ENCODE assay signal across 19 mouse cellular contexts in genomic region chr17:31688112-31688511, GRCm38 (mm10). TPM values are rescaled to one million over a fixed set of nuclear protein-coding genes. Genes with fewer than 3 reads are reported as not detected.
DNase-seq lines count a peak whose midpoint lies in the region; ATAC-seq and TF ChIP-seq lines count a peak whose summit lies in the region.
"Had no signal": no experiment of that assay in that cellular context is flagged by ENCODE, and none has a peak within 500 bp of the region (broad histone marks: within the 10 kb centered on the region; RNA-seq: fewer than 3 reads in every experiment).

No protein-coding gene starts in this region.

- no peak overlapping the region for H3K4me2 ChIP-seq in liver, postnatal 0 days (ENCODE audit: low read depth, low read length)
- H3K4me2 ChIP-seq: intestine, embryonic 15.5 days; liver, embryonic 12.5 days had no signal

- WGBS in liver, adult 2 months, result 68% methylated on average over 9 of the region's 9 CpGs
- whole genome bisulfite sequencing in liver, postnatal 0 days (ENCODE audit: insufficient replicate concordance), result 78% methylated on average over 9 of the region's 9 CpGs
- 75% methylated on average over 9 of the region's 9 CpGs for WGBS in embryonic facial prominence, embryonic 10.5 days

- H3K9me3 ChIP-seq in liver, postnatal 0 days (ENCODE audit: low read length), result no peaks in the 10 kb centered on the region
- no peaks in the 10 kb centered on the region for H3K9me3 ChIP-seq in embryonic facial prominence, embryonic 10.5 days
- H3K9me3 ChIP-seq: intestine, embryonic 15.5 days; liver, embryonic 12.5 days had no signal

- H3K4me1 ChIP-seq in liver, adult 2 months (ENCODE audit: control insufficient read depth, insufficient read depth, low read length), result no peaks in the 10 kb centered on the region
- no peaks in the 10 kb centered on the region for H3K4me1 ChIP-seq in liver, postnatal 0 days (ENCODE audit: insufficient read depth)
- H3K4me1 ChIP-seq in embryonic facial prominence, embryonic 10.5 days, result peaks cover 19% of the 10 kb centered on the region

- no peaks in the 10 kb centered on the region for H3K36me3 ChIP-seq in liver, adult 2 months (ENCODE audit: control insufficient read depth, insufficient read depth, low read length)
- H3K36me3 ChIP-seq in liver, postnatal 0 days (replicated peaks; ENCODE audit: insufficient read depth, low read length), result no peaks in the 10 kb centered on the region
- no peaks in the 10 kb centered on the region for H3K36me3 ChIP-seq in embryonic facial prominence, embryonic 10.5 days (replicated peaks)
- H3K36me3 ChIP-seq: intestine, embryonic 15.5 days; liver, embryonic 12.5 days had no signal

- no peaks in the 10 kb centered on the region for H3K27me3 ChIP-seq in liver, adult 2 months (ENCODE audit: control insufficient read depth, insufficient read depth, low read length)
- H3K27me3 ChIP-seq in liver, postnatal 0 days (ENCODE audit: insufficient read depth, low read length), result no peaks in the 10 kb centered on the region
- H3K27me3 ChIP-seq in embryonic facial prominence, embryonic 10.5 days (replicated peaks; ENCODE audit: low read depth, poor library complexity, severe bottlenecking), result peaks cover 10% of the 10 kb centered on the region; the same call in 1 of the 2 replicates
- H3K27me3 ChIP-seq: intestine, embryonic 15.5 days had no signal

- no peak for TF ChIP-seq POLR2A in liver, adult 2 months (IDR thresholded peaks at IDR 0.05; ENCODE audit: extremely low read depth, insufficient read depth, low read length)

- no peak for TF ChIP-seq CTCF in liver, adult 2 months (IDR thresholded peaks at IDR 0.05; ENCODE audit: low read depth, low read length)
- TF ChIP-seq CTCF in liver, postnatal 0 days (IDR thresholded peaks at IDR 0.05; ENCODE audit: low read depth), result no peak

- no peak overlapping the region for H3K9ac ChIP-seq in liver, adult 2 months (ENCODE audit: low read depth, low read length)
- no peak overlapping the region for H3K9ac ChIP-seq in liver, postnatal 0 days (replicated peaks)
- H3K9ac ChIP-seq: intestine, embryonic 15.5 days; liver, embryonic 12.5 days had no signal

- no peak for ATAC-seq in liver, postnatal 0 days
- ATAC-seq: forebrain, embryonic 16.5 days; intestine, embryonic 15.5 days; liver, embryonic 12.5 days had no signal

- H3K4me3 ChIP-seq in liver, adult 2 months (ENCODE audit: insufficient read depth, low read depth, low read length), result no peak overlapping the region
- no peak overlapping the region for H3K4me3 ChIP-seq in liver, postnatal 0 days (ENCODE audit: low read depth, low read length)
- no peak overlapping the region for H3K4me3 ChIP-seq in embryonic facial prominence, embryonic 10.5 days
- H3K4me3 ChIP-seq: intestine, embryonic 15.5 days; liver, embryonic 12.5 days had no signal

- no peak for TF ChIP-seq EP300 in liver, postnatal 0 days (IDR thresholded peaks at IDR 0.05; ENCODE audit: low read depth)

- H3K27ac ChIP-seq in liver, adult 2 months (replicated peaks; ENCODE audit: insufficient read depth, low read depth, low read length), result no peak overlapping the region
- H3K27ac ChIP-seq in liver, postnatal 0 days (ENCODE audit: low read depth), result no peak overlapping the region
- H3K27ac ChIP-seq in embryonic facial prominence, embryonic 10.5 days (replicated peaks), result no peak overlapping the region
- H3K27ac ChIP-seq: intestine, embryonic 15.5 days; liver, embryonic 12.5 days had no signal

- peak; percentile 56 for DNase-seq in adrenal gland, adult 2 months
- DNase-seq in adrenal gland, postnatal 25 days, result no peak
- peak; percentile 10 for DNase-seq in liver, adult 2 months (ENCODE audit: extremely low read depth, low read depth, low spot score)
- DNase-seq in liver, postnatal 0 days, result no peak
- DNase-seq in heart, adult 9 months (ENCODE audit: low spot score in 2 of 2), result peak; percentile 40 to 45
- DNase-seq in kidney, postnatal 14 days, result peak; percentile 45
- no peak for DNase-seq in cerebellum, postnatal 25 days
- DNase-seq in embryonic facial prominence, embryonic 10.5 days (ENCODE audit: low spot score), result no peak
- DNase-seq: cerebellum, adult 8-10 months; embryo, embryonic 11 days; gastrocnemius, postnatal 36 days; lung, postnatal 14 days; midbrain, embryonic 14.5 days; thymus, postnatal 25 days had no signal

- no peaks in the 10 kb centered on the region for H3K79me2 ChIP-seq in liver, adult 2 months (ENCODE audit: control insufficient read depth, insufficient read depth, low read length)

RNA-seq across cellular contexts. Expression of gene Cryaa, which starts 10.5 kb away (rescaled TPM):
- not detected for total RNA-seq in adrenal gland, adult 2 months (2021)
- not detected in 2 replicates for polyA plus RNA-seq in adrenal gland, adult 2 months (2012; rRNA removed)
- total RNA-seq in adrenal gland, postnatal 25 days (2021), result not detected in 2 replicates
- total RNA-seq in liver, adult 2 months (2014; rRNA removed), result not detected in 2 replicates
- not detected in 2 replicates for polyA plus RNA-seq in liver, adult 2 months (2012; rRNA removed)
- polyA plus RNA-seq in liver, postnatal 0 days (2015; fragmentation: Nextera tagmentation; extraction: Ambion mirVana), result not detected in 2 replicates
- polyA plus RNA-seq in embryonic facial prominence, embryonic 10.5 days (2016; fragmentation: Nextera tagmentation; extraction: Ambion mirVana), result 0.77 TPM in 1 of 2 replicates, not detected in the other
- total RNA-seq: gastrocnemius, postnatal 36 days; left cerebral cortex, postnatal 36 days had no signal
- polyA plus RNA-seq: forebrain, embryonic 16.5 days; hindbrain, embryonic 11.5 days; liver, embryonic 12.5 days; midbrain, embryonic 14.5 days had no signal

RNA-seq across cellular contexts. Expression of gene U2af1, which starts 29.4 kb away (rescaled TPM):
- 100 to 1,000 TPM; 146 to 161 TPM for total RNA-seq in adrenal gland, adult 2 months (2021)
- 12.7 and 12.8 TPM in 2 replicates for polyA plus RNA-seq in adrenal gland, adult 2 months (2012; rRNA removed)
- total RNA-seq in adrenal gland, postnatal 25 days (2021), result 147 and 148 TPM in 2 replicates
- 53.5 and 57.1 TPM in 2 replicates for total RNA-seq in liver, adult 2 months (2014; rRNA removed)
- 40.4 and 42.7 TPM in 2 replicates for polyA plus RNA-seq in liver, adult 2 months (2012; rRNA removed)
- polyA plus RNA-seq in liver, postnatal 0 days (2015; fragmentation: Nextera tagmentation; extraction: Ambion mirVana), result 118 and 124 TPM in 2 replicates
- 464 and 498 TPM in 2 replicates for polyA plus RNA-seq in embryonic facial prominence, embryonic 10.5 days (2016; fragmentation: Nextera tagmentation; extraction: Ambion mirVana)

RNA-seq across cellular contexts. Expression of gene Cbs, which starts 51.1 kb away (rescaled TPM):
- total RNA-seq in adrenal gland, adult 2 months (2021), result 1 to 10 TPM; 6.4 to 8.1 TPM
- 1.9 and 2.1 TPM in 2 replicates for polyA plus RNA-seq in adrenal gland, adult 2 months (2012; rRNA removed)
- total RNA-seq in adrenal gland, postnatal 25 days (2021), result 6.2 and 8.5 TPM in 2 replicates
- 236 and 490 TPM in 2 replicates for total RNA-seq in liver, adult 2 months (2014; rRNA removed)
- polyA plus RNA-seq in liver, adult 2 months (2012; rRNA removed), result 782 and 968 TPM in 2 replicates
- 63.7 and 70.1 TPM in 2 replicates for polyA plus RNA-seq in liver, postnatal 0 days (2015; fragmentation: Nextera tagmentation; extraction: Ambion mirVana)
- polyA plus RNA-seq in embryonic facial prominence, embryonic 10.5 days (2016; fragmentation: Nextera tagmentation; extraction: Ambion mirVana), result 2.5 and 2.8 TPM in 2 replicates

Comparison
In these comparisons a context has a peak if more than half of its experiments do, and no peak if none do; other contexts are left out.
1. DNase-seq: peak in adrenal gland, adult 2 months (single experiment), liver, adult 2 months (single experiment), heart, adult 9 months (2 of 2) and kidney, postnatal 14 days (single experiment); none in adrenal gland, postnatal 25 days (single experiment), liver, postnatal 0 days (single experiment), cerebellum, postnatal 25 days (0 of 2) and embryonic facial prominence, embryonic 10.5 days (single experiment).
2. RNA of gene Cbs, which starts 51.1 kb away (polyA plus RNA-seq): 782 to 968 TPM in liver, adult 2 months and 63.7 to 70.1 TPM in liver, postnatal 0 days; 2.5 to 2.8 TPM in embryonic facial prominence, embryonic 10.5 days and 1.9 to 2.1 TPM in adrenal gland, adult 2 months; every median in the first group is over 10 times any median in the second.